18 mouse cellular contexts compared by ENCODE assay signal in the genomic region with DNA sequence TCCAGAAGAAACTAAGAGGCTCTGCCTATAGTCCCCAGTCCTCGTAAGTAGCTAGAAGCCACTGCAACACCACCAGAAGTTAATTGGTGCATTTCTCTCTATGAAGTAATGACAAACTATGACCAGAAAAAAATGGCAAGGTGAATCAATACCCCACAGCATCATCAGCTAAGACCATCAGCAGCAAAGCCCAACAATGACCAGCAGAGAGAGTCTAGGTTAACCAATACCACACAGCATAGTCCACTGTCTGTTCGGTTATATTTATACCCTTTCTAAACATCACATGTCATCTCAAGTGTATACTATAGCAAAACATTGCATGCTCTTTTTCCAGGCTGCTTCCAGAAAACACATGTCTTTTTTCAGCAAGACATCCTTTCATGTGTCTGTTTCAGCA. TPM values are rescaled to one million over a fixed set of nuclear protein-coding genes. Genes with fewer than 3 reads are reported as not detected.
DNase-seq lines count a peak whose midpoint lies in the region; ATAC-seq and TF ChIP-seq lines count a peak whose summit lies in the region.
"Had no signal": no experiment of that assay in that cellular context is flagged by ENCODE, and none has a peak within 500 bp of the region (broad histone marks: within the 10 kb centered on the region; RNA-seq: fewer than 3 reads in every experiment).

No protein-coding gene starts in this region.

- in situ Hi-C loops in Patski (cut with MboI; ENCODE audit: low pct_unique_long_range_greater_than_20kb): no loop called here

- H3K27me3 ChIP-seq in Patski: peaks cover 4% of the 10 kb centered on the region
- H3K27me3 ChIP-seq: CH12.LX had no signal

- POLR2A ChIA-PET in Patski (lab: Charles Lee): no interaction called here

- CTCF ChIA-PET in Patski (lab: Charles Lee): interaction anchor here (1.1 to 1.5 kb wide), 2 partner anchors 341 to 391 kb away, joined by 3 to 5 read pairs; no protein-coding TSS in a partner anchor

- no peak for ATAC-seq in Patski
- ATAC-seq: activated CD4-positive, CD25-positive, alpha-beta regulatory T cell, adult 4 months; CD4-positive, CD25-positive, alpha-beta regulatory T cell, adult 4 months had no signal

- peak; percentile 56 for DNase-seq in heart, adult 11 months
- no peak for DNase-seq in heart, adult 9 months (ENCODE audit: low spot score in 2 of 2)
- DNase-seq in Patski (ENCODE audit: low read depth, low spot score): no peak
- DNase-seq in thymus, postnatal 36 days: no peak
- DNase-seq: adrenal gland, adult 2 months; adrenal gland, adult 8-10 months; adrenal gland, postnatal 10 days; adrenal gland, postnatal 14 days; adrenal gland, postnatal 25 days; adrenal gland, postnatal 36 days; B cell, adult 2 months; cerebellum, adult 11 months; cerebellum, adult 11-12 months; cerebellum, adult 18-20 months; cerebellum, adult 2 months had no signal

- peak; percentile 54 for TF ChIP-seq CTCF in Patski (IDR thresholded peaks at IDR 0.05)

RNA-seq across cellular contexts. Expression of a gene that starts 25.3 kb away (rescaled TPM):
- polyA plus RNA-seq in Patski (2021): 5.1 TPM
